Mouse (Mus musculus) inflammation-experienced regulatory T-cells, adult 6 months (primary cell): ENCODE results near the gene Atxn10. TPM values are rescaled to one million over a fixed set of nuclear protein-coding genes. Genes with fewer than 3 reads are reported as not detected.

ENCODE experiments used
- ATAC-seq: one replicate; pipeline ENCODE4 v1.8.0; 2017
- polyA plus RNA-seq, 3 experiments: library from polyadenylated mRNA; unstranded; fragments of 100-300 nt; shearing (Covaris generic); gene quantifications; one replicate each; pipeline ENCODE4 v1.2.1; 2017

The Atxn10 gene
- polyA plus RNA-seq, 3 experiments from 2014 or later: 104 to 140 (median 107) TPM

- peak; percentile 89 for ATAC-seq
Measured at GRCm38 (mm10) chr15:85336301-85336991, 401 bp downstream of the Atxn10 start.

- no peak for ATAC-seq
Measured at GRCm38 (mm10) chr15:85337219-85337618, 1.2 kb downstream of the Atxn10 start.

GRCm38 (mm10) chr15:85337979-85338378 lies 1.9 kb downstream of the Atxn10 start:
- no peak for ATAC-seq

GRCm38 (mm10) chr15:85342246-85342645 lies 6.2 kb downstream of the Atxn10 start:
- ATAC-seq: no peak

GRCm38 (mm10) chr15:85344673-85345072 lies 8.6 kb downstream of the Atxn10 start:
- ATAC-seq: no peak

GRCm38 (mm10) chr15:85347058-85347700 lies 11.1 kb downstream of the Atxn10 start:
- ATAC-seq: peak; percentile 50

- no peak for ATAC-seq
Measured at GRCm38 (mm10) chr15:85350144-85350543, 14.1 kb downstream of the Atxn10 start.

- no peak for ATAC-seq
Measured at GRCm38 (mm10) chr15:85354060-85354459, 18.0 kb downstream of the Atxn10 start.

- no peak for ATAC-seq
Measured at GRCm38 (mm10) chr15:85356112-85356511, 20.1 kb downstream of the Atxn10 start.

GRCm38 (mm10) chr15:85357465-85358225 lies 21.6 kb downstream of the Atxn10 start:
- no peak for ATAC-seq

GRCm38 (mm10) chr15:85359483-85359882 lies 23.4 kb downstream of the Atxn10 start:
- no peak for ATAC-seq

- ATAC-seq: no peak
Measured at GRCm38 (mm10) chr15:85359901-85360300, 23.9 kb downstream of the Atxn10 start.

- ATAC-seq: no peak
Measured at GRCm38 (mm10) chr15:85364366-85364765, 28.3 kb downstream of the Atxn10 start.

GRCm38 (mm10) chr15:85366938-85367337 lies 30.9 kb downstream of the Atxn10 start:
- no peak for ATAC-seq

GRCm38 (mm10) chr15:85369765-85370164 lies 33.7 kb downstream of the Atxn10 start:
- no peak for ATAC-seq

- ATAC-seq: no peak
Measured at GRCm38 (mm10) chr15:85373125-85373524, 37.1 kb downstream of the Atxn10 start.

- ATAC-seq: no peak
Measured at GRCm38 (mm10) chr15:85383477-85383876, 47.4 kb downstream of the Atxn10 start.

- no peak for ATAC-seq
Measured at GRCm38 (mm10) chr15:85388696-85389095, 52.7 kb downstream of the Atxn10 start.

GRCm38 (mm10) chr15:85389915-85390314 lies 53.9 kb downstream of the Atxn10 start:
- ATAC-seq: peak; percentile 64

GRCm38 (mm10) chr15:85395360-85395759 lies 59.3 kb downstream of the Atxn10 start:
- ATAC-seq: no peak

- no peak for ATAC-seq
Measured at GRCm38 (mm10) chr15:85401926-85402325, 65.9 kb downstream of the Atxn10 start.

- ATAC-seq: no peak
Measured at GRCm38 (mm10) chr15:85403256-85403731, 67.2 kb downstream of the Atxn10 start.

GRCm38 (mm10) chr15:85404739-85405138 lies 68.7 kb downstream of the Atxn10 start:
- ATAC-seq: no peak
